Mouse (Mus musculus) heart, embryonic 14.5 days (tissue): ENCODE measurements around the gene Prss40. TPM values are rescaled to one million over a fixed set of nuclear protein-coding genes. Genes with fewer than 3 reads are reported as not detected.

Experiments
- polyA plus RNA-seq: library from polyadenylated mRNA; unstranded; fragments of >200 nt; fragmentation: Nextera tagmentation; extraction: Ambion mirVana; gene quantifications from 2 replicates; pipeline ENCODE4 v1.2.1, GENCODE M21; 2014

The Prss40 gene
- polyA plus RNA-seq, 1 experiment from 2014 or later = not detected

Other genes starting within 250 kb of the Prss40 start
- gene Ccdc115, start 121.3 kb downstream of the Prss40 start, polyA plus RNA-seq = 42.6 and 46.3 TPM in 2 replicates
- gene Imp4, start 121.1 kb downstream of the Prss40 start, polyA plus RNA-seq = 59.0 and 66.7 TPM in 2 replicates
- gene Ptpn18, start 101.2 kb downstream of the Prss40 start, polyA plus RNA-seq = 16.2 and 16.3 TPM in 2 replicates
- gene Prss39, start 62.5 kb downstream of the Prss40 start, polyA plus RNA-seq = not detected in 2 replicates
- gene Cfc1, start 25.3 kb downstream of the Prss40 start, polyA plus RNA-seq = 0.46 TPM in 1 of 2 replicates, not detected in the other
- not detected in 2 replicates for gene Amer3, start 18.7 kb upstream of the Prss40 start, polyA plus RNA-seq